Mouse (Mus musculus): ENCODE measurements around the gene Itfg2.

- no peak for TF ChIP-seq MAFK (IDR thresholded peaks at IDR 0.05; ENCODE audit: borderline replicate concordance, low read depth, low read length)
- TF ChIP-seq CTCF (IDR thresholded peaks at IDR 0.05 in 2 of 3, conservative IDR thresholded peaks at IDR 0.05 in 1 of 3; ENCODE audit: control insufficient read depth in 1 of 3, insufficient read depth in 1 of 3, low read depth in 2 of 3, low read length in 3 of 3, poor library complexity in 1 of 3, severe bottlenecking in 1 of 3), result no peak
- TF ChIP-seq SMC3 (IDR thresholded peaks at IDR 0.05; ENCODE audit: low read depth, low read length), result no peak
- no peak for TF ChIP-seq POLR2A (IDR thresholded peaks at IDR 0.05; ENCODE audit: control insufficient read depth in 1 of 2, insufficient read depth in 1 of 2, low read depth in 1 of 2, low read length in 2 of 2, poor library complexity in 1 of 2)
These were observed 7.7 kb upstream of the Itfg2 start for GRCm38 (mm10) chr6:128432356-128432915.

Measured in MEL (cell line).